Mouse (Mus musculus): ENCODE results near the gene Vamp5. TPM values are rescaled to one million over a fixed set of nuclear protein-coding genes. Genes with fewer than 3 reads are reported as not detected.

Gene Vamp5
- polyA plus RNA-seq, 1 experiment from 2014 or later = 15.8 TPM

GRCm38 (mm10) chr6:72388791-72389329 is 8.6 kb upstream of the Vamp5 start:
- Histone ChIP-seq H3K27ac (replicated peaks; ENCODE audit: low read depth, low read length) (no peak overlapping the region), H3K4me3 (ENCODE audit: low read depth, low read length) (no peak overlapping the region), H3K9me3 (replicated peaks; ENCODE audit: control insufficient read depth, low read length) (no peaks in the 10 kb centered on the region), H3K4me1 (ENCODE audit: control insufficient read depth, insufficient read depth, low read length) (no peaks in the 10 kb centered on the region), H3K36me3 (replicated peaks; ENCODE audit: control insufficient read depth, insufficient read depth, low read depth, low read length) (no peaks in the 10 kb centered on the region), H3K27me3 (ENCODE audit: control insufficient read depth, insufficient read depth, low read length) (no peaks in the 10 kb centered on the region), H3K9ac (replicated peaks; ENCODE audit: low read length) (no peak overlapping the region), H3K4me2 (ENCODE audit: low read depth, low read length) (no peak overlapping the region)
- DNase-seq (ENCODE audit: low spot score) = no peak
- 84% methylated on average over 6 of the region's 6 CpGs for WGBS
- ATAC-seq (replicated peaks; ENCODE audit: insufficient number of reproducible peaks, low FRiP score, low TSS enrichment, low read depth) = no peak

GRCm38 (mm10) chr6:72388266-72388665 is 8.0 kb upstream of the Vamp5 start:
- no peak for ATAC-seq (replicated peaks; ENCODE audit: insufficient number of reproducible peaks, low FRiP score, low TSS enrichment, low read depth)
- H3K4me2 ChIP-seq (ENCODE audit: low read depth, low read length) = no peak overlapping the region
- H3K27me3 ChIP-seq (ENCODE audit: control insufficient read depth, insufficient read depth, low read length) = no peaks in the 10 kb centered on the region
- no peak overlapping the region for H3K27ac ChIP-seq (replicated peaks; ENCODE audit: low read depth, low read length)
- WGBS = 59% methylated on average over 10 of the region's 10 CpGs
- no peaks in the 10 kb centered on the region for H3K4me1 ChIP-seq (ENCODE audit: control insufficient read depth, insufficient read depth, low read length)
- no peak overlapping the region for H3K9ac ChIP-seq (replicated peaks; ENCODE audit: low read length)
- no peak overlapping the region for H3K4me3 ChIP-seq (ENCODE audit: low read depth, low read length)
- DNase-seq (ENCODE audit: low spot score) = no peak
- H3K36me3 ChIP-seq (replicated peaks; ENCODE audit: control insufficient read depth, insufficient read depth, low read depth, low read length) = no peaks in the 10 kb centered on the region
- no peaks in the 10 kb centered on the region for H3K9me3 ChIP-seq (replicated peaks; ENCODE audit: control insufficient read depth, low read length)

GRCm38 (mm10) chr6:72387816-72388215 is 7.5 kb upstream of the Vamp5 start:
- Histone ChIP-seq H3K9ac (replicated peaks; ENCODE audit: low read length) (no peak overlapping the region), H3K4me3 (ENCODE audit: low read depth, low read length) (no peak overlapping the region), H3K27me3 (ENCODE audit: control insufficient read depth, insufficient read depth, low read length) (no peaks in the 10 kb centered on the region), H3K4me1 (ENCODE audit: control insufficient read depth, insufficient read depth, low read length) (no peaks in the 10 kb centered on the region), H3K27ac (replicated peaks; ENCODE audit: low read depth, low read length) (no peak overlapping the region), H3K36me3 (replicated peaks; ENCODE audit: control insufficient read depth, insufficient read depth, low read depth, low read length) (no peaks in the 10 kb centered on the region), H3K4me2 (ENCODE audit: low read depth, low read length) (no peak overlapping the region), H3K9me3 (replicated peaks; ENCODE audit: control insufficient read depth, low read length) (no peaks in the 10 kb centered on the region)
- ATAC-seq (replicated peaks; ENCODE audit: insufficient number of reproducible peaks, low FRiP score, low TSS enrichment, low read depth) (no peak), DNase-seq (ENCODE audit: low spot score) (no peak)
- WGBS = 62% methylated on average over 3 of the region's 3 CpGs

- WGBS = 86% methylated on average over 2 of the region's 2 CpGs
- ATAC-seq (replicated peaks; ENCODE audit: insufficient number of reproducible peaks, low FRiP score, low TSS enrichment, low read depth) (no peak), DNase-seq (ENCODE audit: low spot score) (no peak)
- no peak overlapping the region for H3K4me2 ChIP-seq (ENCODE audit: low read depth, low read length)
- no peak overlapping the region for H3K4me3 ChIP-seq (ENCODE audit: low read depth, low read length)
- no peak overlapping the region for H3K9ac ChIP-seq (replicated peaks; ENCODE audit: low read length)
- no peaks in the 10 kb centered on the region for H3K4me1 ChIP-seq (ENCODE audit: control insufficient read depth, insufficient read depth, low read length)
- no peaks in the 10 kb centered on the region for H3K9me3 ChIP-seq (replicated peaks; ENCODE audit: control insufficient read depth, low read length)
- no peaks in the 10 kb centered on the region for H3K36me3 ChIP-seq (replicated peaks; ENCODE audit: control insufficient read depth, insufficient read depth, low read depth, low read length)
- H3K27ac ChIP-seq (replicated peaks; ENCODE audit: low read depth, low read length) = no peak overlapping the region
- H3K27me3 ChIP-seq (ENCODE audit: control insufficient read depth, insufficient read depth, low read length) = no peaks in the 10 kb centered on the region
Measured at GRCm38 (mm10) chr6:72386561-72386960, 6.3 kb upstream of the Vamp5 start.

GRCm38 (mm10) chr6:72385258-72385657 is 5.0 kb upstream of the Vamp5 start:
- Histone ChIP-seq H3K27me3 (ENCODE audit: control insufficient read depth, insufficient read depth, low read length) (0 out of 2 replicates have a peak, but pooled peaks cover 2% of the 10 kb centered on the region), H3K9ac (replicated peaks; ENCODE audit: low read length) (no peak overlapping the region), H3K4me2 (ENCODE audit: low read depth, low read length) (no peak overlapping the region), H3K9me3 (replicated peaks; ENCODE audit: control insufficient read depth, low read length) (no peaks in the 10 kb centered on the region), H3K27ac (replicated peaks; ENCODE audit: low read depth, low read length) (no peak overlapping the region), H3K4me3 (ENCODE audit: low read depth, low read length) (no peak overlapping the region), H3K4me1 (ENCODE audit: control insufficient read depth, insufficient read depth, low read length) (no peaks in the 10 kb centered on the region; the same call in 1 of the 2 replicates), H3K36me3 (replicated peaks; ENCODE audit: control insufficient read depth, insufficient read depth, low read depth, low read length) (no peaks in the 10 kb centered on the region)
- 79% methylated on average over 4 of the region's 4 CpGs for WGBS
- ATAC-seq (replicated peaks; ENCODE audit: insufficient number of reproducible peaks, low FRiP score, low TSS enrichment, low read depth) = no peak
- DNase-seq (ENCODE audit: low spot score) = no peak

GRCm38 (mm10) chr6:72383952-72384351 is 3.7 kb upstream of the Vamp5 start:
- Histone ChIP-seq H3K4me3 (ENCODE audit: low read depth, low read length) (no peak overlapping the region), H3K36me3 (replicated peaks; ENCODE audit: control insufficient read depth, insufficient read depth, low read depth, low read length) (no peaks in the 10 kb centered on the region), H3K27me3 (ENCODE audit: control insufficient read depth, insufficient read depth, low read length) (peaks cover 5% of the 10 kb centered on the region; the same call in 1 of the 2 replicates), H3K4me2 (ENCODE audit: low read depth, low read length) (no peak overlapping the region), H3K27ac (replicated peaks; ENCODE audit: low read depth, low read length) (no peak overlapping the region), H3K9me3 (replicated peaks; ENCODE audit: control insufficient read depth, low read length) (no peaks in the 10 kb centered on the region), H3K9ac (replicated peaks; ENCODE audit: low read length) (no peak overlapping the region), H3K4me1 (ENCODE audit: control insufficient read depth, insufficient read depth, low read length) (no peaks in the 10 kb centered on the region; the same call in 1 of the 2 replicates)
- no peak for ATAC-seq (replicated peaks; ENCODE audit: insufficient number of reproducible peaks, low FRiP score, low TSS enrichment, low read depth)
- no peak for DNase-seq (ENCODE audit: low spot score)
- WGBS = 93% methylated on average over 7 of the region's 7 CpGs

- H3K9ac ChIP-seq (replicated peaks; ENCODE audit: low read length) = no peak overlapping the region
- no peaks in the 10 kb centered on the region for H3K36me3 ChIP-seq (replicated peaks; ENCODE audit: control insufficient read depth, insufficient read depth, low read depth, low read length)
- no peak overlapping the region for H3K4me2 ChIP-seq (ENCODE audit: low read depth, low read length)
- ATAC-seq (replicated peaks; ENCODE audit: insufficient number of reproducible peaks, low FRiP score, low TSS enrichment, low read depth) (no peak), DNase-seq (ENCODE audit: low spot score) (no peak)
- peaks cover 5% of the 10 kb centered on the region; the same call in 1 of the 2 replicates for H3K27me3 ChIP-seq (ENCODE audit: control insufficient read depth, insufficient read depth, low read length)
- no peaks in the 10 kb centered on the region; the same call in 1 of the 2 replicates for H3K4me1 ChIP-seq (ENCODE audit: control insufficient read depth, insufficient read depth, low read length)
- 83% methylated on average over 6 of the region's 6 CpGs for WGBS
- H3K27ac ChIP-seq (replicated peaks; ENCODE audit: low read depth, low read length) = no peak overlapping the region
- H3K4me3 ChIP-seq (ENCODE audit: low read depth, low read length) = no peak overlapping the region
- no peaks in the 10 kb centered on the region for H3K9me3 ChIP-seq (replicated peaks; ENCODE audit: control insufficient read depth, low read length)
Measured at GRCm38 (mm10) chr6:72383142-72383820, 3.0 kb upstream of the Vamp5 start.

- no peak for ATAC-seq (replicated peaks; ENCODE audit: insufficient number of reproducible peaks, low FRiP score, low TSS enrichment, low read depth)
- no peak overlapping the region for H3K9ac ChIP-seq (replicated peaks; ENCODE audit: low read length)
Measured at GRCm38 (mm10) chr6:72382494-72382893, 2.2 kb upstream of the Vamp5 start.

More at GRCm38 (mm10) chr6:72382494-72382893, 2.2 kb upstream of the Vamp5 start:
- DNase-seq (ENCODE audit: low spot score) = no peak
- no peaks in the 10 kb centered on the region for H3K36me3 ChIP-seq (replicated peaks; ENCODE audit: control insufficient read depth, insufficient read depth, low read depth, low read length)
- no peak overlapping the region for H3K27ac ChIP-seq (replicated peaks; ENCODE audit: low read depth, low read length)
- H3K4me1 ChIP-seq (ENCODE audit: control insufficient read depth, insufficient read depth, low read length) = no peaks in the 10 kb centered on the region; the same call in 1 of the 2 replicates
- H3K4me3 ChIP-seq (ENCODE audit: low read depth, low read length) = no peak overlapping the region
- H3K9me3 ChIP-seq (replicated peaks; ENCODE audit: control insufficient read depth, low read length) = no peaks in the 10 kb centered on the region
- no peak overlapping the region for H3K4me2 ChIP-seq (ENCODE audit: low read depth, low read length)
- 76% methylated on average over 6 of the region's 6 CpGs for WGBS
- H3K27me3 ChIP-seq (ENCODE audit: control insufficient read depth, insufficient read depth, low read length) = peaks cover 5% of the 10 kb centered on the region; the same call in 1 of the 2 replicates

All from embryonic facial prominence, embryonic 11.5 days (tissue).